Mouse (Mus musculus) testis, postnatal 14 days (tissue): ENCODE measurements around the gene Mrps18a.

Source experiments
- DNase-seq: peaks from one replicate; pipeline ENCODE4 v3.0.0; 2021; ENCODE audit warnings: low spot score

Gene Mrps18a

GRCm38 (mm10) chr17:46143578-46144423, 33.0 kb downstream of the Mrps18a start, which contains the start of gene Rsph9:
Gene Rsph9 (minus strand): TSS chr17:46144216.
- peak; percentile 69 for DNase-seq

- DNase-seq = peak; percentile 84
Measured at GRCm38 (mm10) chr17:46152847-46153782, 42.3 kb downstream of the Mrps18a start, which contains the start of gene Mad2l1bp. Gene Mad2l1bp (minus strand): TSS chr17:46153553.

- DNase-seq = no peak
Measured at GRCm38 (mm10) chr17:46154336-46154735, 43.5 kb downstream of the Mrps18a start.

GRCm38 (mm10) chr17:46156680-46157079, 45.9 kb downstream of the Mrps18a start:
- no peak for DNase-seq

- no peak for DNase-seq
Measured at GRCm38 (mm10) chr17:46157131-46157530, 46.3 kb downstream of the Mrps18a start.

- DNase-seq = no peak
Measured at GRCm38 (mm10) chr17:46159236-46159635, 48.5 kb downstream of the Mrps18a start.

- peak; percentile 84 for DNase-seq
Measured at GRCm38 (mm10) chr17:46160090-46160662, 49.4 kb downstream of the Mrps18a start.

GRCm38 (mm10) chr17:46160686-46161085, 49.9 kb downstream of the Mrps18a start, which contains the start of gene Gtpbp2:
Gene Gtpbp2 (plus strand): TSS chr17:46161032.
- peak; percentile 98 for DNase-seq

GRCm38 (mm10) chr17:46161179-46161578, 50.4 kb downstream of the Mrps18a start:
- DNase-seq = no peak

- DNase-seq = no peak
Measured at GRCm38 (mm10) chr17:46161710-46162109, 50.9 kb downstream of the Mrps18a start.

GRCm38 (mm10) chr17:46162551-46162950, 51.8 kb downstream of the Mrps18a start:
- DNase-seq = no peak

- no peak for DNase-seq
Measured at GRCm38 (mm10) chr17:46162951-46163421, 52.2 kb downstream of the Mrps18a start.

- no peak for DNase-seq
Measured at GRCm38 (mm10) chr17:46164301-46164700, 53.5 kb downstream of the Mrps18a start.

GRCm38 (mm10) chr17:46164791-46165190, 54.0 kb downstream of the Mrps18a start:
- DNase-seq = no peak

- DNase-seq = no peak
Measured at GRCm38 (mm10) chr17:46165460-46165859, 54.7 kb downstream of the Mrps18a start.

GRCm38 (mm10) chr17:46166270-46166669, 55.5 kb downstream of the Mrps18a start:
- no peak for DNase-seq

- no peak for DNase-seq
Measured at GRCm38 (mm10) chr17:46167014-46167413, 56.2 kb downstream of the Mrps18a start.

- DNase-seq = no peak
Measured at GRCm38 (mm10) chr17:46168318-46168717, 57.5 kb downstream of the Mrps18a start.

- DNase-seq = no peak
Measured at GRCm38 (mm10) chr17:46168768-46169167, 58.0 kb downstream of the Mrps18a start.

GRCm38 (mm10) chr17:46170538-46170937, 59.8 kb downstream of the Mrps18a start:
- no peak for DNase-seq
